Mouse (Mus musculus): ENCODE data around the gene Hgd. TPM values are rescaled to one million over a fixed set of nuclear protein-coding genes. Genes with fewer than 3 reads are reported as not detected.

Hgd gene
- polyA plus RNA-seq, 1 experiment from 2014 or later: 0.19 TPM

GRCm38 (mm10) chr16:37670666-37671283 lies 90.8 kb downstream of the Hgd start:
- Histone ChIP-seq H3K4me2 (ENCODE audit: low read length) (no peak overlapping the region), H3K4me1 (ENCODE audit: control insufficient read depth in 2 of 2, insufficient read depth in 2 of 2, low read length in 2 of 2) (no peaks in the 10 kb centered on the region), H3K27me3 (ENCODE audit: control insufficient read depth, insufficient read depth, low read length) (no peaks in the 10 kb centered on the region), H3K27ac (replicated peaks in 1 of 2; ENCODE audit: control insufficient read depth in 1 of 2, insufficient read depth in 1 of 2, low read depth in 2 of 2, low read length in 2 of 2) (no peak overlapping the region), H3K4me3 (ENCODE audit: control insufficient read depth in 1 of 2, insufficient read depth in 1 of 2, low read depth in 1 of 2, low read length in 2 of 2) (no peak overlapping the region), H3K9me3 (ENCODE audit: control insufficient read depth, low read length) (no peaks in the 10 kb centered on the region), H3K36me3 (ENCODE audit: control insufficient read depth, insufficient read depth, low read length) (no peaks in the 10 kb centered on the region), H3K9ac (ENCODE audit: low read length) (no peak overlapping the region)
- WGBS: 23% methylated on average over 4 of the region's 4 CpGs
- ATAC-seq (ENCODE audit: insufficient number of reproducible peaks, insufficient read depth, low FRiP score, low read depth): no peak

- H3K27ac ChIP-seq (replicated peaks in 1 of 2; ENCODE audit: control insufficient read depth in 1 of 2, insufficient read depth in 1 of 2, low read depth in 2 of 2, low read length in 2 of 2): no peak overlapping the region
- H3K27me3 ChIP-seq (ENCODE audit: control insufficient read depth, insufficient read depth, low read length): no peaks in the 10 kb centered on the region
- no peaks in the 10 kb centered on the region for H3K9me3 ChIP-seq (ENCODE audit: control insufficient read depth, low read length)
- H3K36me3 ChIP-seq (ENCODE audit: control insufficient read depth, insufficient read depth, low read length): no peaks in the 10 kb centered on the region
- no peak for ATAC-seq (ENCODE audit: insufficient number of reproducible peaks, insufficient read depth, low FRiP score, low read depth)
- no peak overlapping the region for H3K4me2 ChIP-seq (ENCODE audit: low read length)
- H3K9ac ChIP-seq (ENCODE audit: low read length): no peak overlapping the region
- WGBS: 92% methylated on average over 5 of the region's 5 CpGs
- H3K4me1 ChIP-seq (ENCODE audit: control insufficient read depth in 2 of 2, insufficient read depth in 2 of 2, low read length in 2 of 2): no peaks in the 10 kb centered on the region
- no peak overlapping the region for H3K4me3 ChIP-seq (ENCODE audit: control insufficient read depth in 1 of 2, insufficient read depth in 1 of 2, low read depth in 1 of 2, low read length in 2 of 2)
Observed at GRCm38 (mm10) chr16:37675326-37675725, 95.4 kb downstream of the Hgd start.

- H3K4me2 ChIP-seq (ENCODE audit: low read length): peak overlapping the region; percentile 28
- H3K9me3 ChIP-seq (ENCODE audit: control insufficient read depth, low read length): no peaks in the 10 kb centered on the region
- H3K36me3 ChIP-seq (ENCODE audit: control insufficient read depth, insufficient read depth, low read length): no peaks in the 10 kb centered on the region
- H3K27me3 ChIP-seq (ENCODE audit: control insufficient read depth, insufficient read depth, low read length): no peaks in the 10 kb centered on the region
- no peaks in the 10 kb centered on the region for H3K4me1 ChIP-seq (ENCODE audit: control insufficient read depth in 2 of 2, insufficient read depth in 2 of 2, low read length in 2 of 2)
- no peak overlapping the region for H3K27ac ChIP-seq (replicated peaks in 1 of 2; ENCODE audit: control insufficient read depth in 1 of 2, insufficient read depth in 1 of 2, low read depth in 2 of 2, low read length in 2 of 2)
- H3K4me3 ChIP-seq (ENCODE audit: control insufficient read depth in 1 of 2, insufficient read depth in 1 of 2, low read depth in 1 of 2, low read length in 2 of 2): no peak overlapping the region
- no peak for ATAC-seq (ENCODE audit: insufficient number of reproducible peaks, insufficient read depth, low FRiP score, low read depth)
- 55% methylated on average over 17 of the region's 17 CpGs for WGBS
- H3K9ac ChIP-seq (ENCODE audit: low read length): no peak overlapping the region
Observed at GRCm38 (mm10) chr16:37676024-37676676, 96.2 kb downstream of the Hgd start.

- Histone ChIP-seq H3K4me1 (ENCODE audit: control insufficient read depth in 2 of 2, insufficient read depth in 2 of 2, low read length in 2 of 2) (no peaks in the 10 kb centered on the region), H3K36me3 (ENCODE audit: control insufficient read depth, insufficient read depth, low read length) (no peaks in the 10 kb centered on the region), H3K4me2 (ENCODE audit: low read length) (peak overlapping the region; percentile 28), H3K9ac (ENCODE audit: low read length) (no peak overlapping the region), H3K27me3 (ENCODE audit: control insufficient read depth, insufficient read depth, low read length) (no peaks in the 10 kb centered on the region), H3K4me3 (ENCODE audit: control insufficient read depth in 1 of 2, insufficient read depth in 1 of 2, low read depth in 1 of 2, low read length in 2 of 2) (no peak overlapping the region), H3K9me3 (ENCODE audit: control insufficient read depth, low read length) (no peaks in the 10 kb centered on the region), H3K27ac (replicated peaks in 1 of 2; ENCODE audit: control insufficient read depth in 1 of 2, insufficient read depth in 1 of 2, low read depth in 2 of 2, low read length in 2 of 2) (no peak overlapping the region)
- no peak for ATAC-seq (ENCODE audit: insufficient number of reproducible peaks, insufficient read depth, low FRiP score, low read depth)
- 58% methylated on average over 4 of the region's 4 CpGs for WGBS
Observed at GRCm38 (mm10) chr16:37676677-37677072, 96.7 kb downstream of the Hgd start.

GRCm38 (mm10) chr16:37677586-37677985 lies 97.6 kb downstream of the Hgd start:
- H3K4me1 ChIP-seq (ENCODE audit: control insufficient read depth in 2 of 2, insufficient read depth in 2 of 2, low read length in 2 of 2): peaks cover 0 to 5% of the 10 kb centered on the region in 2 experiments; a peak in 2 of 4 replicates

GRCm38 (mm10) chr16:37680216-37680615 lies 100.3 kb downstream of the Hgd start:
- Histone ChIP-seq H3K4me1 (ENCODE audit: control insufficient read depth in 2 of 2, insufficient read depth in 2 of 2, low read length in 2 of 2) (peaks cover 19 to 25% of the 10 kb centered on the region in 2 experiments), H3K27me3 (ENCODE audit: control insufficient read depth, insufficient read depth, low read length) (no peaks in the 10 kb centered on the region), H3K4me2 (ENCODE audit: low read length) (no peak overlapping the region), H3K9me3 (ENCODE audit: control insufficient read depth, low read length) (no peaks in the 10 kb centered on the region), H3K4me3 (ENCODE audit: control insufficient read depth in 1 of 2, insufficient read depth in 1 of 2, low read depth in 1 of 2, low read length in 2 of 2) (no peak overlapping the region), H3K36me3 (ENCODE audit: control insufficient read depth, insufficient read depth, low read length) (no peaks in the 10 kb centered on the region), H3K27ac (replicated peaks in 1 of 2; ENCODE audit: control insufficient read depth in 1 of 2, insufficient read depth in 1 of 2, low read depth in 2 of 2, low read length in 2 of 2) (no peak overlapping the region), H3K9ac (ENCODE audit: low read length) (no peak overlapping the region)
- ATAC-seq (ENCODE audit: insufficient number of reproducible peaks, insufficient read depth, low FRiP score, low read depth): no peak
- WGBS: 81% methylated on average over 2 of the region's 2 CpGs

More at GRCm38 (mm10) chr16:37677586-37677985, 97.6 kb downstream of the Hgd start:
- no peak overlapping the region for H3K4me3 ChIP-seq (ENCODE audit: control insufficient read depth in 1 of 2, insufficient read depth in 1 of 2, low read depth in 1 of 2, low read length in 2 of 2)
- WGBS: 78% methylated on average over 8 of the region's 8 CpGs
- no peaks in the 10 kb centered on the region for H3K36me3 ChIP-seq (ENCODE audit: control insufficient read depth, insufficient read depth, low read length)
- no peak overlapping the region for H3K4me2 ChIP-seq (ENCODE audit: low read length)
- no peaks in the 10 kb centered on the region for H3K27me3 ChIP-seq (ENCODE audit: control insufficient read depth, insufficient read depth, low read length)
- no peak overlapping the region for H3K27ac ChIP-seq (replicated peaks in 1 of 2; ENCODE audit: control insufficient read depth in 1 of 2, insufficient read depth in 1 of 2, low read depth in 2 of 2, low read length in 2 of 2)
- no peak overlapping the region for H3K9ac ChIP-seq (ENCODE audit: low read length)
- no peak for ATAC-seq (ENCODE audit: insufficient number of reproducible peaks, insufficient read depth, low FRiP score, low read depth)
- no peaks in the 10 kb centered on the region for H3K9me3 ChIP-seq (ENCODE audit: control insufficient read depth, low read length)

GRCm38 (mm10) chr16:37680831-37681230 lies 100.9 kb downstream of the Hgd start:
- no peaks in the 10 kb centered on the region for H3K36me3 ChIP-seq (ENCODE audit: control insufficient read depth, insufficient read depth, low read length)
- WGBS: 86% methylated on average over 8 of the region's 8 CpGs
- ATAC-seq (ENCODE audit: insufficient number of reproducible peaks, insufficient read depth, low FRiP score, low read depth): no peak
- no peaks in the 10 kb centered on the region for H3K9me3 ChIP-seq (ENCODE audit: control insufficient read depth, low read length)
- no peak overlapping the region for H3K4me3 ChIP-seq (ENCODE audit: control insufficient read depth in 1 of 2, insufficient read depth in 1 of 2, low read depth in 1 of 2, low read length in 2 of 2)
- H3K27me3 ChIP-seq (ENCODE audit: control insufficient read depth, insufficient read depth, low read length): no peaks in the 10 kb centered on the region
- no peak overlapping the region for H3K4me2 ChIP-seq (ENCODE audit: low read length)
- H3K9ac ChIP-seq (ENCODE audit: low read length): no peak overlapping the region
- H3K4me1 ChIP-seq (ENCODE audit: control insufficient read depth in 2 of 2, insufficient read depth in 2 of 2, low read length in 2 of 2): peaks cover 20 to 29% of the 10 kb centered on the region in 2 experiments
- no peak overlapping the region for H3K27ac ChIP-seq (replicated peaks in 1 of 2; ENCODE audit: control insufficient read depth in 1 of 2, insufficient read depth in 1 of 2, low read depth in 2 of 2, low read length in 2 of 2)

Measured in heart, embryonic 14.5 days (tissue).